Mouse (Mus musculus) embryonic facial prominence, embryonic 15.5 days (tissue): ENCODE measurements around the gene Adam23. TPM values are rescaled to one million over a fixed set of nuclear protein-coding genes. Genes with fewer than 3 reads are reported as not detected.

Experiments
- ATAC-seq: fragments of 200-750 bp; cut with Nextera tagmentation; 2 replicates; pipeline ENCODE4 v1.8.0; 2017; ENCODE audit warnings: low read depth, moderate TSS enrichment; ENCODE audit not compliant: insufficient number of reproducible peaks, low FRiP score, low TSS enrichment
- H3K27ac ChIP-seq: fragments of 300-500 bp; sonication (generic); replicated peaks from 2 replicates; pipeline ENCODE4 v1.5.1; 2015; ENCODE audit warnings: mild to moderate bottlenecking, inconsistent platforms
- H3K27me3 ChIP-seq: fragments of 300-500 bp; sonication (generic); 2 replicates; pipeline ENCODE4 v1.6.1; 2015; ENCODE audit warnings: inconsistent platforms
- H3K36me3 ChIP-seq: fragments of 300-500 bp; sonication (generic); 2 replicates; pipeline ENCODE4 v1.6.1; 2015; ENCODE audit warnings: mild to moderate bottlenecking, inconsistent platforms
- H3K4me1 ChIP-seq: fragments of 300-500 bp; sonication (generic); 2 replicates; pipeline ENCODE4 v1.6.1; 2015; ENCODE audit warnings: inconsistent platforms
- H3K4me2 ChIP-seq: fragments of 300-500 bp; sonication (generic); replicated peaks from 2 replicates; pipeline ENCODE4 v1.6.1; 2015; ENCODE audit warnings: mild to moderate bottlenecking, inconsistent platforms
- H3K4me3 ChIP-seq: fragments of 300-500 bp; sonication (generic); replicated peaks from 2 replicates; pipeline ENCODE4 v1.5.1; 2015; ENCODE audit warnings: mild to moderate bottlenecking, inconsistent platforms
- H3K9ac ChIP-seq: fragments of 300-500 bp; sonication (generic); 2 replicates; pipeline ENCODE4 v1.6.1; 2015; ENCODE audit warnings: inconsistent platforms
- H3K9me3 ChIP-seq: fragments of 300-500 bp; sonication (generic); replicated peaks from 2 replicates; pipeline ENCODE4 v1.6.1; 2016; ENCODE audit warnings: inconsistent platforms
- WGBS: fragments of 180-500 bp; shearing (Covaris S2); methylation state at CpG from one replicate; pipeline ENCODE4 v1.1.7; 2015; 5-methylcytosine and 5-hydroxymethylcytosine counted together
- polyA plus RNA-seq: library from polyadenylated mRNA; unstranded; fragments of >200 nt; fragmentation: Nextera tagmentation; extraction: Ambion mirVana; gene quantifications from 2 replicates; pipeline ENCODE4 v1.2.1, GENCODE M21; 2015

Adam23 gene
- 3.5 and 4.5 TPM in 2 replicates for polyA plus RNA-seq

GRCm38 (mm10) chr1:63445656-63446046, at the start of gene Adam23:
Gene Adam23, plus strand, starts transcription at chr1:63445891.
- WGBS, result 0% methylated on average over 33 of the region's 41 CpGs
- Histone ChIP-seq H3K9ac (peak within 1 kb of the TSS; percentile 48), H3K27ac (no peak within 1 kb of the TSS), H3K4me2 (peak within 1 kb of the TSS; percentile 99), H3K36me3 (no peaks in the 10 kb centered on the region), H3K27me3 (peaks cover 17% of the 10 kb centered on the region), H3K9me3 (no peaks in the 10 kb centered on the region), H3K4me3 (peak within 1 kb of the TSS; percentile 64), H3K4me1 (peaks cover 9% of the 10 kb centered on the region; the same call in 1 of the 2 replicates)
- peak; percentile 68 for ATAC-seq

GRCm38 (mm10) chr1:63401130-63401529, 44.6 kb upstream of the Adam23 start:
- ATAC-seq, result no peak
- no peaks in the 10 kb centered on the region for H3K9me3 ChIP-seq
- no peak overlapping the region for H3K4me3 ChIP-seq
- H3K4me2 ChIP-seq, result no peak overlapping the region
- no peaks in the 10 kb centered on the region for H3K4me1 ChIP-seq
- no peak overlapping the region for H3K27ac ChIP-seq
- H3K9ac ChIP-seq, result no peak overlapping the region
- whole genome bisulfite sequencing, result 60% methylated on average over 5 of the region's 5 CpGs
- no peaks in the 10 kb centered on the region for H3K36me3 ChIP-seq
- no peaks in the 10 kb centered on the region for H3K27me3 ChIP-seq

- WGBS, result 45% methylated on average over 4 of the region's 4 CpGs
- no peak overlapping the region for H3K9ac ChIP-seq
- no peak for ATAC-seq
These were observed 42.1 kb upstream of the Adam23 start for GRCm38 (mm10) chr1:63403601-63404000.

GRCm38 (mm10) chr1:63408344-63408743, 37.3 kb upstream of the Adam23 start:
- Histone ChIP-seq H3K27me3 (no peaks in the 10 kb centered on the region), H3K4me3 (no peak overlapping the region), H3K36me3 (no peaks in the 10 kb centered on the region), H3K27ac (no peak overlapping the region), H3K4me1 (no peaks in the 10 kb centered on the region), H3K9me3 (no peaks in the 10 kb centered on the region), H3K4me2 (no peak overlapping the region), H3K9ac (no peak overlapping the region)
- no peak for ATAC-seq
- 77% methylated on average over 6 of the region's 6 CpGs for WGBS

More at GRCm38 (mm10) chr1:63403601-63404000, 42.1 kb upstream of the Adam23 start:
- H3K36me3 ChIP-seq, result no peaks in the 10 kb centered on the region
- no peak overlapping the region for H3K4me2 ChIP-seq
- H3K4me1 ChIP-seq, result no peaks in the 10 kb centered on the region
- no peaks in the 10 kb centered on the region for H3K9me3 ChIP-seq
- H3K4me3 ChIP-seq, result no peak overlapping the region
- H3K27ac ChIP-seq, result no peak overlapping the region
- H3K27me3 ChIP-seq, result no peaks in the 10 kb centered on the region

GRCm38 (mm10) chr1:63418491-63418890, 27.2 kb upstream of the Adam23 start:
- Histone ChIP-seq H3K9ac (no peak overlapping the region), H3K36me3 (no peaks in the 10 kb centered on the region), H3K9me3 (no peaks in the 10 kb centered on the region), H3K27ac (no peak overlapping the region), H3K4me1 (no peaks in the 10 kb centered on the region), H3K4me3 (no peak overlapping the region), H3K27me3 (no peaks in the 10 kb centered on the region), H3K4me2 (no peak overlapping the region)
- ATAC-seq, result no peak
- WGBS, result 80% methylated on average over 8 of the region's 8 CpGs

- H3K27me3 ChIP-seq, result no peaks in the 10 kb centered on the region
- no peak overlapping the region for H3K9ac ChIP-seq
- no peaks in the 10 kb centered on the region for H3K4me1 ChIP-seq
- H3K4me2 ChIP-seq, result no peak overlapping the region
- 84% methylated on average over 6 of the region's 6 CpGs for WGBS
- H3K27ac ChIP-seq, result no peak overlapping the region
- H3K9me3 ChIP-seq, result no peaks in the 10 kb centered on the region
- H3K4me3 ChIP-seq, result no peak overlapping the region
- H3K36me3 ChIP-seq, result no peaks in the 10 kb centered on the region
- no peak for ATAC-seq
These were observed 15.0 kb upstream of the Adam23 start for GRCm38 (mm10) chr1:63430668-63431067.

- Histone ChIP-seq H3K4me2 (no peak overlapping the region), H3K9me3 (no peaks in the 10 kb centered on the region), H3K4me1 (no peaks in the 10 kb centered on the region), H3K36me3 (no peaks in the 10 kb centered on the region), H3K27ac (no peak overlapping the region), H3K9ac (no peak overlapping the region), H3K4me3 (no peak overlapping the region), H3K27me3 (no peaks in the 10 kb centered on the region)
- no peak for ATAC-seq
- 89% methylated on average over 8 of the region's 8 CpGs for WGBS
These were observed 14.5 kb upstream of the Adam23 start for GRCm38 (mm10) chr1:63431166-63431565.

GRCm38 (mm10) chr1:63431842-63432241, 13.8 kb upstream of the Adam23 start:
- no peak for ATAC-seq
- no peaks in the 10 kb centered on the region for H3K27me3 ChIP-seq
- 45% methylated on average over 3 of the region's 3 CpGs for whole genome bisulfite sequencing

GRCm38 (mm10) chr1:63434052-63434451, 11.6 kb upstream of the Adam23 start:
- no peaks in the 10 kb centered on the region for H3K27me3 ChIP-seq
- ATAC-seq, result no peak

More at GRCm38 (mm10) chr1:63431842-63432241, 13.8 kb upstream of the Adam23 start:
- Histone ChIP-seq H3K9ac (no peak overlapping the region), H3K9me3 (no peaks in the 10 kb centered on the region), H3K27ac (no peak overlapping the region), H3K4me2 (no peak overlapping the region), H3K4me3 (no peak overlapping the region), H3K4me1 (no peaks in the 10 kb centered on the region), H3K36me3 (no peaks in the 10 kb centered on the region)

GRCm38 (mm10) chr1:63437529-63437928, 8.2 kb upstream of the Adam23 start:
- Histone ChIP-seq H3K27me3 (no peaks in the 10 kb centered on the region), H3K36me3 (no peaks in the 10 kb centered on the region), H3K4me1 (no peaks in the 10 kb centered on the region), H3K4me2 (no peak overlapping the region), H3K27ac (no peak overlapping the region), H3K9me3 (no peaks in the 10 kb centered on the region), H3K4me3 (no peak overlapping the region), H3K9ac (no peak overlapping the region)
- ATAC-seq, result no peak
- 23% methylated on average over 3 of the region's 3 CpGs for WGBS

More at GRCm38 (mm10) chr1:63434052-63434451, 11.6 kb upstream of the Adam23 start:
- 56% methylated on average over 7 of the region's 7 CpGs for WGBS
- H3K9ac ChIP-seq, result no peak overlapping the region
- H3K4me3 ChIP-seq, result no peak overlapping the region
- no peaks in the 10 kb centered on the region for H3K36me3 ChIP-seq
- no peaks in the 10 kb centered on the region for H3K4me1 ChIP-seq
- no peak overlapping the region for H3K27ac ChIP-seq
- no peak overlapping the region for H3K4me2 ChIP-seq
- H3K9me3 ChIP-seq, result no peaks in the 10 kb centered on the region

- Histone ChIP-seq H3K9ac (no peak overlapping the region), H3K9me3 (no peaks in the 10 kb centered on the region)
- WGBS, result 59% methylated on average over 2 of the region's 2 CpGs
These were observed 3.5 kb upstream of the Adam23 start for GRCm38 (mm10) chr1:63442186-63442585.

GRCm38 (mm10) chr1:63442616-63443015, 3.1 kb upstream of the Adam23 start:
- H3K4me2 ChIP-seq, result no peak overlapping the region
- H3K27me3 ChIP-seq, result peaks cover 17% of the 10 kb centered on the region
- H3K4me3 ChIP-seq, result no peak overlapping the region
- H3K27ac ChIP-seq, result no peak overlapping the region
- no peaks in the 10 kb centered on the region for H3K9me3 ChIP-seq
- WGBS, result 64% methylated on average over 4 of the region's 4 CpGs
- ATAC-seq, result no peak
- no peaks in the 10 kb centered on the region for H3K36me3 ChIP-seq
- H3K9ac ChIP-seq, result no peak overlapping the region
- H3K4me1 ChIP-seq, result peaks cover 9% of the 10 kb centered on the region; the same call in 1 of the 2 replicates

More at GRCm38 (mm10) chr1:63442186-63442585, 3.5 kb upstream of the Adam23 start:
- H3K4me3 ChIP-seq, result no peak overlapping the region
- H3K36me3 ChIP-seq, result no peaks in the 10 kb centered on the region
- peaks cover 9% of the 10 kb centered on the region; the same call in 1 of the 2 replicates for H3K4me1 ChIP-seq
- no peak overlapping the region for H3K27ac ChIP-seq
- H3K27me3 ChIP-seq, result peaks cover 17% of the 10 kb centered on the region
- no peak for ATAC-seq
- no peak overlapping the region for H3K4me2 ChIP-seq
